Mouse (Mus musculus): ENCODE results near the gene Espn.

Espn gene

DNA sequence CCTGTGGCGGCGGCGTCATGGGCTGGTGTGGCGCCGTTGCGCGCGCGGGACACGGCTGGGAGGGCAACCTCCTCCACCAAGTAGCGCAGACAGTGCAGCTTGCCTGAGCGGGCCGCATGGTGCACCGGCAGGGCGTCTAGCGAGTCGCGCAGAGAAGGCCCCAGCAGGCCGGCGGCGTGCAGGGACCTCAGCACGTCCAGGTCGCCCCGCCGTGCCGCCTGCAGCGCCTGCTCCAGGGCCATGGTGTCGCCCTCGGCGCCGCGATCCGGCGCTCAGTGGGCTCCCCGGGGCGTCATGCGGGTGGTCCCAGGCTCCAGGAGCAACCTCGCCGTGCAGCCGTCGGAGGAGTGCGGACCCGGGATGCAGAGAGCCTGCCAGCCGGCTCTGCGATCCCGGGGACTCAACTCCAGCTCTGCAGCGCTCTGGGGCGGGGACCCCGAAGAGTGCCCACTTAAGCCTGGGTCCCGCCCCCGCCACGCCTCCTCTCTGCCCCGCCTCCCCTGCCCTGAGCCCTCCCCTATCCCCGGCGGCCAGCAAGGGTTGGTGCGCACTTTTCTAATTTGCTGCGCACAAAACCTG, at the start of gene Espn:
TSS of gene Espn (minus strand) at position 406 of the 579 bp plus-strand sequence.
- no peak for DNase-seq (ENCODE audit: low spot score in 2 of 2)

DNA sequence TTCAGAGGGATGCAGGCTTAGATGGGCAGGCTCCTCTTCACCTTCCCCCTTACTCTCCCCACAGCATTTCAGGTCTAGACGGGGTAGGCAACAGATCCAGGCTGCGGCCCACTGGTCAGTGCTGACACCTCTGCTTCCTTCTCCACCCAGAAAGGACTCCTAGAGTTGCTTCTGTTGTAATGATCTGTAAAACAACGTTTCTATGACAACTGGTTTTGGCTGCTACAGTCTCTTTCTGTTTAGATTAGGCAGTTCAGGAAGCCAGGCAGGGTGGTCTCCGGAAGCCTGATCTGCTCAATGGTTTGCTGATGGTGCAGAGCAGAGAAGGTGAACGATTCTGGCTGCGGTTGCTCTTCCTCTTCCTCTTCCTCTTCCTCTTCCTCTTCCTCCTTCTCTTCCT, 49.3 kb upstream of the Espn start:
- DNase-seq (ENCODE audit: low spot score in 2 of 2) = no peak

DNA sequence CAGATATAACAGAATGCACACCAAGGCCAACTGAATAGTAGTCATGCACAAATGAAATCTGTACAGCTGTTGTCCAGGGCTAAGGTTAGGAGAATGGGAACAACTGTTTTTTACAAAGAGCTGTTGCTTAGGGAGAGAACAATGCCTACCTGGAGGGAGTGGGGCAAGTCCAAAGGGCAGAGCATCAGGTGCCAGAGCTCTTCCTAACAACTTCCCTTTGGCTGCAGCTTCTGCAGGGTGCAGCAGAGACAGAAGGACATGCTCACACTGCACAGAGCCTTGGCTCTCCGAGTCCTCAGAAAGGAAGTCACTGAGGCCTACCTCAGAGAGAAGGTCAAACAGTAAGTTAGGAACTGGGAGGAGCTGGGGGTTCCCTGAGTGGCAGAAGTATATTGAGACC, 47.4 kb upstream of the Espn start:
- DNase-seq (ENCODE audit: low spot score in 2 of 2) = no peak

DNA sequence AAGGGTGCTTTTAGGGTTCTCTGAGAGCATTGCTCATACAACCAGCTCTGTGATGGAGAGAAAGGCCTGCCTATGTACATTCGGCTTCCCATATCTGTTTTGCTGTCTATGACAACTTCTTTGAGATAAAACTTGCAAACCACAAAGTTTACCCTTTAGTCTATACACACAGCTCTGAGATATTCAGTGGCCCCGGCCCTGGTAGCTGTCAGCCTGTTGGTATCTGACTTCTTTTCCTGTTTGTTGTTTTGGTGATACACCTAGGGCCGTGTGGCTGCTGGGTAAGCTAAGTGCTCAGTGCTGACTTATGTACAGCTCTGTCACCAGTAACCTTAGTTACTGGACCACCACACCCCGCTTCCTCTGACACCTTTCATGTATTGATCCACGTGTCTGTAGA, 45.4 kb upstream of the Espn start:
- no peak for DNase-seq (ENCODE audit: low spot score in 2 of 2)

DNA sequence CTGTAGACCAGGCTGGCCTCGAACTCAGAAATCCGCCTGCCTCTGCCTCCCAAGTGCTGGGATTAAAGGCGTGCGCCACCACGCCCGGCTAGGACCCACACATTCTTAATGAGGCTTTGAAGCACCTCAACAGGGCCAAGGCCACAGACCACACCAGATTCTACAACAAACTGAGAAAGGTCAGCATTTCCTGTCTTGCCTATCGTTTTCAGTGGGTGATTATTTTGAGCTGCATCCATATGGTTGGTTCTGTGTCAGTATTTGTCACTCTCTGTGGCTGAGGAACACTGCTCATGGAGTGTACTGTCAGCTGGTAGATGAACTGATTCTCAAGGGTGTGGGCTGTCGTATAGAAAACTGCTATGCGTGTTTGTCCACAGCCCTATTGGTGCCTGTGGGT, 44.1 kb upstream of the Espn start:
- no peak for DNase-seq (ENCODE audit: low spot score in 2 of 2)

DNA sequence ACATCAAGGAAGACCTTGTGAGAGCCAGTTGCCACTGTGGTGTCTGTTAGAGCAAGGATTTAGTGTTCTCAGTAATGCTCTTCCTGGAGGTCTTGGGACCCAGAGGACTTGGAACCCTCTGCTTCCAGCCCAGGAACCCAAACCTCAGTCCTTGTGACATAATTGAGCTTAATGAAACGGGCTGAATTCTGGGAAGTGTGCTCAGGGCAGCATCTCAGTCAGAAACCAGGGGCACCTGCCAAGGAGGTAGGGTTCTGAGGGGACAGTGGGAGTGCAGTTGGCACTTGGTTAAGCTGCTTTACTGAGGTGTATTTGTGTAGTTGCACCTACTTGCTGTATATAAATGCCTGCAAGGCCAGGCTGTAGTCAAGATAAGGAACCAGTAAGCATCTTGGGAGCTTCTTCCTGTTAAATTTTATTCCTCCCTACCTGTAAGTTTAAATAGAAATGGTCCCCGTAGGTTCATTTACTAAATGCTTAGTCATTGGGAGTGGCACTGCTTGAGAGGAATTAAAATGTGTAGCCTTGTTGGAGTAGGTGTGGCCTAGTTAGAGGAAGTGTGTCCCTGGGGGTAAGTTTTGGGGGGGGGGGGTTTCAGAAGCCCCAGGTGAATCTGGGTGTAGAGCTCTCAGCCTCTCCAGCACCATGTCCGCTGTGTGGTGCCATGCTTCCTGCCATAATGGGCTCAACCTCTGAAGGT, 42.5 kb upstream of the Espn start:
- DNase-seq (ENCODE audit: low spot score in 2 of 2) = no peak

DNA sequence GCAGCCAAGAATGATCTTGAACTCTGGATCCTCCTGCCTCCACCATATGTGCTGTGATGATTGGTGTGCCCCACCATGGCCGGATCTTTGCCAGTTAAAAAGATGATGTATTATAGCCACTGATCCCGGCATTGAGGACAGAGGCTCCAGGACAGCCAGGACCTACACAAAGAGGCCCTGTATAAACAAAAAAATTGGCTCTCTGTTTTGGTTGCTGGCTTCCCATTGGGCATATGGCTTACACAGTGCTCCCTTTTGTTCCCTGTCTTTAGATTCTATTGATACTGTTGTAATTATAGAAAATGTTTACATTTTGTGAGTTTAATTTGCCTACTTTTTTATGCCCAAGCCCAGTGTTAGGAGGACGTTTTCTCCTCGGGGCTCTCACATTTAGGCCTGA, 40.4 kb upstream of the Espn start:
- DNase-seq (ENCODE audit: low spot score in 2 of 2) = no peak

DNA sequence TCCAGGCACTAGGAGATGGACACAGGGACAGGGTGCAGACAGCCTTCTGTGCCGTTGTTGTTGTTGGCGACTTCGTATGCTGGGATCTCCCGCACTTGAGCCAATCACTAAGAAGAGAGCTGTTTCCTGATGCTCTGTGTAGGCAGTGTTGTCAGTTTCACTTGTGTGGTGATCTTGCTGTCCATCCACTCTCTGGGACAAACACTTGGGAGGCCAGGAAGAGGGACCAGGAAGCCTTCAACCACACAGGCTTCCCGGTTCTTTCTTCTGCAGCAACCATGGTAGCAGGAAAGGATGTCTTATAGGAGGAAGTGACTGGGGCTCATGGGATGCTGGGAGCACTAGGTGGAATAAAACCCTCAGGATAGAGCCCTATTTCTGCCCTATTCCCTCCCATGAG, 38.5 kb upstream of the Espn start:
- DNase-seq (ENCODE audit: low spot score in 2 of 2) = no peak

DNA sequence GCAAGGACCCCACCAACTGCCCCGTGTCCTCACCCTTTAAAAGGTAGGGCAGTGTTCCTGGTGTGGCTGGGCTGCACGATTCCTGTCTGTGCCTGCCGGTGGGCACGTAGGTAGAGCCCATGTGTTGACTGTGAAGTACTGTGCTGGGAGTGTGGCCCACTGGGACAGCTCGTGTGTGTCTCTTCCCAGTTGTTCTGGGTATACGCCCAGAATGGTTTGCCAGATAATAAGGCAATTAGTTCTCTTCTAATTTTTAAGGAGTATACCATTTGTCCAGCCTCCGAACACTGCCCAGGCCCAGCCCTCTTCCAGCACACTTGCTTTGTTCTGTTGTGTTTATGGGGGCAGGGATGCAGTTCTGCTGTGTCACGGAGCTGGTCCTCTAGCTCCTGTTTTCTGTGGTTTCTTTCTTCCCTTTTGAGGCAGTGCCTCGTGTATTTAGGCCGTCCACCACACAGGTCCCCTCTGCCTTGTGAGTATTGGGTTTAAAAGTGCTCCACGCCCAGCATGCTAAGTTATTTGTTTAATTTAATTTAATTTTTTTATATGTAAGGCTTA, 38.0 kb upstream of the Espn start:
- no peak for DNase-seq (ENCODE audit: low spot score in 2 of 2)

DNA sequence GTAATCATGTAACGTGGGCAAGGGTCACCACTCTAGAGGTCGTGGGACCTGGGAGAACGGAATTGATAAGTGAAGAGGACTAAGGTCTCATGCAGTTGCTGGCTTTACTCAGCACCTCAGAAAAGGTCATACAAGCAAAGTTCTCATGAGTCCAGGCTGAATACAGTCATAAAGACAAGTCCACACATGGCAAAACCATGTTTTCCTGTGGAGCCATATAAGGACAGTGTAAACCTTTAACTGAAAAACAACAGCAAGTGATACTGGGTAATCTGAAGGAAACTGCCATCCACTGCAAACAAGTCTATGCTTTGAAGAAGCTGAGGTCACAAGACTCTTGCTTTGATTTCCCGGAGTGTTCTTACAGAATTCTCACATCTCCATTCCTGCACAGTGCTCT, 37.5 kb upstream of the Espn start:
- no peak for DNase-seq (ENCODE audit: low spot score in 2 of 2)

DNA sequence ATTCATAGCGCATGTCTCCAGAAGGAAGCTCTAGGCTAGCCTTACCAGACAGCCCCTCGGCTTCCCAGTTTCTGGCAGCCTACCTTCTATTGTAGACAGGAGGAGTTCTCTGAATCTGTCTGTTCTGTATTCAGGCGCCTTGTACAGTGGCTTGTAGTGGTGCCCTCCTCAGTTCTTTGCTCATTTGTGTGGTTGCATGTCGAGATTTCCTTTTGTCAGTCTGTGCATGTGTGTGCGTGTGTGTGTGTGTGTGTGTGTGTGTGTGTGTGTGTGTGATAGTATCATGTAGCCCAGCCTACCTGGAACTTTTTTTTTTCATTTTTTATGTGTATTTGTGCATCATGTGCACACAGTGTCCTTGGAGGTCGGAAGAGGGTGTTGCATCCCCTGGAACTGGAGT, 36.9 kb upstream of the Espn start:
- no peak for DNase-seq (ENCODE audit: low spot score in 2 of 2)

DNA sequence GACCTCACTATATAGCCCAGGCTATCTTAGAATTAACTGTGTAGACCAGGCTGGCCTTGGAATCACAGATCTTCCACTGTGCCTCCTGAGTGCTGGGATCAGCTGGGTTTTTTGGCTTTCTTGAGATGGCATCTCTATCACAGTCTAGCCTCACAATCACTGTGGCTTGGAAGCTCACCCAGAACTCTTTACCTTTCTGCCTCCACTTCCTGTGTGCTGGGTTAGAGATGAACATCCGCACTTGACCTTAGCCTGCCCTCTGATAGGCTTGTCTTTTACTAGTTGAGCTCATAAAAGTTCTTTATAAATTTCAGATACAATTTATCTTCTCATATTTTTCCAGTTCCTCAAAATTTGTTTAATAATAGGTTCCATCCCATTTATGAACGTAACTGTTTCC, 36.5 kb upstream of the Espn start:
- DNase-seq (ENCODE audit: low spot score in 2 of 2) = no peak

DNA sequence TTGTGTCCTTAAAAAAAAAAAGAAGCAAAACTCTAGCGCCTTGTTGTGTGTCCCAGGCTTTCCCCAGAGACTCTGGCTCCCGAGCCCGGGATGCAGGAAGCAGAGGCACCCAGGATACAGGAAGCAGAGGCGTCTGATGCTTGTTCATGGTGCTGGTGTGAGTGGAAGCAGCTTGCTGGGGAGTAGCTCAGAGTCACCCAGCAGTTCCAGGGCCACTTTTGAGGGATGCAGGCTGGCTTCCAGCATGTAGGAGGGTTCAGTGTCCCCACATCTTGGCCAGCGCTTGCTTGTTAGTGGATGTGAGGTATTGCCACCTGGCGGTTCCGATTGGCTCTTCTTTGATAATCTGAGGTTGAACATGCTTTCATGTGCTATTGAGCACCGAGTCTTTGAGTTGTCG, 35.0 kb upstream of the Espn start:
- no peak for DNase-seq (ENCODE audit: low spot score in 2 of 2)

DNA sequence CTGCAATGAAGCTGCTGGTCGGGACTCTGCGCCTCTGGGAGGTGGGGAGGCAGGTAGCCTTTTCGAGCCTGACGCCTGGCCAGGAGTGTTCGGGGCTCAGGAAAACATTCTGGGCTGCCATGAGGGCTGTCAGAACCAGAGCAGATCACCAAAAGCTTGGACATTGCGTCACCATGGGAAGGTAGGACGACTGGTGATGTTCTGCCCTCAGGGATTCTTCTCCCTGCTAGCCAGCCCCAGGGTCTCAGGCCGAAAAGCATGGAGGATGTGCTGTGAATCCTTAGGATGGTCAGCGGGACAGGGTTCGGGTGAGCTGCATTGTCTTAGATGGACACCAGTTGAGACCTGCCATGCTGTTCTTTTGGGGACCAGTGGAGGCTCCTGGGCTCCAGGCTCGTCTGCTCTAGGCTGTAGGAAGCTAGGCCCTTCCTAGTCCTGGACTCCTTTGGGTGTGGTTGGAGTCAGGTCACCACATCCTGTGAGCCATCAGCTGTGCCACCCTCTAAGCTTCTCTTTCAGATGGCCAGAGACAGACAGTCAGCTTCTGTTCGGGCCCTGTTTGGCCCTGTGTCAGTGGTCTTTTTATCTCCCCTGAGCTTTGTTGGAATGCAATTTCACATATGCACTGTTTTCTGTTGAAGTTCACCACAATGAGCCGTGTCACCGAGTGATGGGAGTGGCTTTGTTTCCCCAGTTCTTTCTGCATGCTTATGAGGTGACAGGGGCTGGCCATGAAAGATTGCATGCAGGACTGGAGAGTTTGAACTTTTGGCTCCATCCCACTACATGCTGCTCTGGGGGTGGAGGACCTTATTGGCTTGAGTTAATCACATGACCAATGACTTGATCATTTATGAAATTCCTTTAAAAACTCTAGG, 34.3 kb upstream of the Espn start:
- DNase-seq (ENCODE audit: low spot score in 2 of 2) = no peak

DNA sequence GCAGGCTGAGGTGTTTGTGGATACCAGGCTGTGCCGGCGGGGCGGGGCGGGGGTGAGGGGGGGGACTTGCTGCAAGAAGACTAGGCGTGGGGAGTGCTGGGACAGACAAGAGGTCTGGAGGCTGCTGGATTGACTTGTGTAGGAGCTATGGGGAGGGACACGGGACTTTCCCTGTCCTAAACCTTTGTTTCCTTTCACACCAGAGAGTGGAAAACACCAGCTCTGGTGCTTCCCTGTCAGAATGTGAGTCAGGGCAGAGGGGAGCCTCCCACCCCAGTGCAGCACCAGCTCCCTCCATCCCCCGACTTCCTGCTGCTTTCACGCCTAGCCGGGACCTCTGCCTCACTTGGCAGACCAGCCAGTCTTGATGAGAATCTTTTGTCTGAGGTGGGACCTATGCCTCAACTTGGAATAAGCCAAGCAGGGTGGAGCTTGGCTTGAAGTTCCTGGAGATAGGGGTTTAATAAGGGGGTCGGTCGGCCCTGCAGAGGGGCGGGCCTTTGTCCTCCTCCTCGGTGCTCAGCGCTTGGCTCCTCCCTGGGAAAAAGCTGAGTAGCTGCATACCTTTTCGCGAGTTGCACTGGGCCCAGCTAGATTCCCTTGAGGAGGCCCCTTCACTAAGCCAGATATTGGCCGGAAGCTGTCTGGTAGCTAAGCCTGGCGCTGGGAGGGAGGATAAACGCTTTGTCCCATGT, 33.5 kb upstream of the Espn start:
- DNase-seq (ENCODE audit: low spot score in 2 of 2) = no peak

DNA sequence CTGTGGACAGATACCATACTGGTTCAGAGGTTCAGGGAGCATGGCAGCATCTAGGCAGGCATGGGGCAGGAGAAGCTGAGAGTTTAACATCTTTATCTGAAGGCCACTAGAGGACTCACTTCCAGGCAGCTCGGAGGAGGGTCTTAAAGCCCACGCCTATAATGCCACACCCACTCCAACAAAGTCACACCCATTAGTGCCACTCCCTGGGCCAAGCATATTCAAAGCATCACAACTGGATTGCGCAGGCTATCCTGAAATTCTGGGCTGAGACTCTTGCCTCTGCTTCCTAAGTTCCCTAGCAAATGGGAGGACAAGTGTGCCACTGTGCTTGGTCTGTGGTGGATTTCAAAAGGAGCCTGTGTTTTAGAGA, 33.0 kb upstream of the Espn start:
- no peak for DNase-seq (ENCODE audit: low spot score in 2 of 2)

DNA sequence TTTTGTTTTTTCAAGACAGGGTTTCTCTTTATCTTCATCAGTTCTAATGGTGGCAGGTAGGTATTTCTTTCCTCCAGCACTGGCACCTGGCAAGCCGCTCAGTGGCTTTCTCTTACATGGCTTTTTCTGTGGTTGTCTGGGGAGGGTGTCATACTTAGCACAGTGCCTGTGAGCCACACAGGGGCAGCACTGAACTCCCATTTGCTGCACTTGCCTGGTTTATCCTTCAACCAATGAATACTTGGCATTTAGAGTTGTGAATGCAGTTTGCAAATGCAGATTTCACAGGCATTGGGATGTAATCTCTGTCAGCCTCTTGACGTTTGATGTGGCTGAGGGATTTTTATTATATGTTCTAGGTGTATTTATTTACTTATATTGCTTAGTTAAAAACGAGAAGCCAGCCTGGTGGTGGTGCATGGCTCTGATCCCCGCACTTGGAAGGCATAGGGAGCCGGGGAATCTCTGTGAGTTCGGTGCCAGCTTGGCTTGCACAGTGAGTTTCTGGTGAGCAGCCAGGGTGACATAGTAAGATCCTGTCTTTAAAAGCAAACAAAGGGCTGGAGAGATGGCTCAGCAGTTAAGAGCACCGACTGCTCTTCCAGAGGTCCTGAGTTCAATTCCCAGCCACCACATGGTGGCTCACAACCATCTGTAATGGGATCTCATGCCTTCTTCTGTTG, 32.3 kb upstream of the Espn start:
- DNase-seq (ENCODE audit: low spot score in 2 of 2) = peak in 1 of 2 experiments; percentile 58

DNA sequence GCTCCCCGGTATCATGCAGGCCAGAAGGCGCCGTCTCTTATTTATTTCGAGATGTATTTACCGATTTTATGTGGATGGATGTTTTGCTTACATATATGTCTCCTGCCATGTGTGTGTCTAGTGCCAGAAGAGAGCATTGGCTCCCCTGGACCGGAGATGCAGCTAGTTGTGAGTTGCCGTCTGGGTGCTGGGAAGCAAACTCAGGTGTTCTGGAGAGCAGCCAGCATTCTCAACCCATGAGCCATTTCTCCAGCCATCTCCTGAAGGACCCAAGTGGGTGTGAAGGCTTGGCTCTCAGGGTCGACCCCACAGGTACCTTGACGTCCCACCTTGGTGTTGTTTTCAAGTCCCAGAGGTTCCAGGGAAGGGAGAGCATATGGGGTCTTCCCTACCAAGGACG, 30.0 kb upstream of the Espn start:
- DNase-seq (ENCODE audit: low spot score in 2 of 2) = no peak

DNA sequence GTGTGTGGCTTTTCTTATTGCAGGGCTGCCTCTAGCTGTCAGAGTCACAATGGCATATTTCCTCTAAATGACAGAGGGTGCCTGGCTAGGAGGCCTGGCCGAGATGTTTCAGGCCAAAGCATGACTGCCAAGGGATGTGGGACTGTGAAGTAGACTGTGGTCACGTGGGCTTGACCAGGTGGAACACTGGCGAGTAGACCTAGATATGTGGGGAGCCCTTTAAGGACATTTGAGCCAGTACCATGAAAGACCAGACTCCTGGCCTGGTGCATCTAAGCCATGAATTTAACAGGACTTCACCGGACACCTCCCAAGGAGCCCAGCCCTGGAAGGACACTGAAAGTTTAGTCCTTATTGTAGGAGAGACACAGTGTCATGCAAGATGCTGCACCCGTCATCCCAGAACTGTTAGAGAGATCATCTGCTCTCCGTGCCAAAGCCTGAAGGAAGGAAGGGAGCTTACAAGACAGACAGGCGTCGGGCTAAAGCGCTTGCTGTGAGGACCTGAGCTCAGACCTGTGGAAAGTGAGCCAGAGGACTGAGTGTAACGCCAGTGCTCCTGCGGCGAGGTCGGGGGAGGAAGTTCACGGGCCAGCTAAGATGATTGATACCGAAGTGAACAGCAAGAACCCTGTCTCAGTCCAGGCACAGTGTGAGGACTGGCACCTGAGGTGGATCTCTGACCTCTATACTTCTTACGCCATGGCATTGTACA, 27.9 kb upstream of the Espn start:
- DNase-seq (ENCODE audit: low spot score in 2 of 2) = no peak

DNA sequence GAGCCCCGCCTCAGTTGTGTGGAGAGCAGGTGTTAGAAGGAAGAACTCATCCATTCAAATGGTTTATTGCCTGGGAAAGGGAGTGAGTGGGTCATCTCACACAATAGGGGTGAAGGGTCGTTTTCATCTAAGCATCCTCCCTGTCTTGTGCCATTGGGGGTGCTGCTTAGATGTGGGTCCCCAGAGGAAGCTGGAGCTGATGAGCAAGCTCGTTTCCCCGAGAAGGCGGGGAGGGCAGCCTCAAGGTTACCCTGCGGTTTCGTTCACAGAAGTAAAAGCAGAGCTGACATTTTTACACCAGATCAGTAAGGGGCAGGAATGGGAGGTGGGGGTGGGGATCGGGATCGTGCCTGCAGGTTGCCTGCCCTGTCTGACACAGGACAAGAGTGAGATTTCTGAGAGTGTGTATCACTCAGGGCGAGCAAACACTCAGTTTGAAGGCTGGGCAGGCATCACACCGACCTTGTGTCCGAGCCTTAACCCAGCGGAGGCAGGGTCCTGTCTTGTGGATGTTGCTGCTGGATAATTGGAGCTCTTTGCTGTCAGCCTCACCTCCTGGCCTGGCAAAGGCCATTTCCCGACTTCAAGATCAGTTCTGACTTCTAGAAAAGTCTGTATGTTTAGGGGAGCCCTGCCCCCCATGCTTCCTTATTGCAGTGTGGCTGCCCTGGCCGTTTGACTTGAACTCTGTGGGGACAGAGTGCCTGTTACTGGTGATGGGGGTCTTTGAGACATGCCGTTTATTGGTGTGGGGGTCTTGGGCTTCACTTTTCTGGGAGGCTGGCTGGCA, 26.9 kb upstream of the Espn start:
- no peak for DNase-seq (ENCODE audit: low spot score in 2 of 2)
